Mouse (Mus musculus) hindbrain, postnatal 0 days (tissue): ENCODE data around the gene Defa21. TPM values are rescaled to one million over a fixed set of nuclear protein-coding genes. Genes with fewer than 3 reads are reported as not detected.
"Not testable (repeated sequence)": the region's sequence is repeated elsewhere in the genome, so short reads cannot be mapped to it uniquely, and the experiment has no call there.

ENCODE experiments used
- ATAC-seq: fragments of 200-750 bp; cut with Nextera tagmentation; 2 replicates; pipeline ENCODE4 v1.8.0; 2017; ENCODE audit warnings: mild to moderate bottlenecking, moderate TSS enrichment, moderate library complexity
- DNase-seq: peaks from one replicate; pipeline ENCODE4 v3.0.0-alpha.2; 2015; ENCODE audit warnings: low spot score
- H3K27ac ChIP-seq: fragments of 300-500 bp; sonication (generic); 2 replicates; pipeline ENCODE4 v1.5.1; 2014; ENCODE audit warnings: mild to moderate bottlenecking
- H3K27me3 ChIP-seq: fragments of 300-500 bp; sonication (generic); 2 replicates; pipeline ENCODE4 v1.6.1; 2014; ENCODE audit warnings: low read length, mixed read lengths; ENCODE audit not compliant: insufficient read depth
- H3K36me3 ChIP-seq: fragments of 300-500 bp; sonication (generic); 2 replicates; pipeline ENCODE4 v1.6.1; 2014; ENCODE audit warnings: low read length, mixed read lengths; ENCODE audit not compliant: insufficient read depth
- H3K4me1 ChIP-seq: fragments of 300-500 bp; sonication (generic); 2 replicates; pipeline ENCODE4 v1.6.1; 2014; ENCODE audit warnings: antibody characterized with exemption, low read length, mixed read lengths; ENCODE audit not compliant: insufficient read depth
- H3K4me2 ChIP-seq: fragments of 300-500 bp; sonication (generic); 2 replicates; pipeline ENCODE4 v1.6.1; 2014; ENCODE audit warnings: low read depth, mild to moderate bottlenecking, low read length, moderate library complexity, mixed read lengths
- H3K4me3 ChIP-seq: fragments of 300-500 bp; sonication (generic); 2 replicates; pipeline ENCODE4 v1.5.1; 2014; ENCODE audit warnings: low read length
- H3K9ac ChIP-seq: fragments of 300-500 bp; sonication (generic); replicated peaks from 2 replicates; pipeline ENCODE4 v1.6.1; 2014; ENCODE audit warnings: mild to moderate bottlenecking, low read length, moderate library complexity, mixed read lengths
- H3K9me3 ChIP-seq: fragments of 300-500 bp; sonication (generic); 2 replicates; pipeline ENCODE4 v1.6.1; 2016; ENCODE audit warnings: low read length, mixed read lengths
- WGBS: fragments of 180-500 bp; shearing (Covaris S2); extraction: QIAGEN DNeasy Blood & Tissue Kit; methylation state at CpG from one replicate; pipeline ENCODE4 v1.1.7; 2014; 5-methylcytosine and 5-hydroxymethylcytosine counted together
- polyA plus RNA-seq: library from polyadenylated mRNA; unstranded; fragments of >200 nt; fragmentation: Nextera tagmentation; extraction: Ambion mirVana; gene quantifications from 2 replicates; pipeline ENCODE4 v1.2.1, GENCODE M21; 2015
- total RNA-seq: library from RNA; depleted of rRNA; stranded (reverse); fragments of >200 nt; gene quantifications from 2 replicates; pipeline ENCODE4 v1.2.3, GENCODE M21; 2014; rRNA removed

Defa21 gene
- total and polyA plus RNA-seq, 2 experiments from 2014 or later, result not detected

- WGBS, result 69% methylated on average over 1 of the region's 1 CpGs
- not testable (repeated sequence) for H3K36me3 ChIP-seq, H3K27ac ChIP-seq
Measured at GRCm38 (mm10) chr8:21064738-21065137, 39.4 kb downstream of the Defa21 start, which contains the start of gene Defa35. TSS of gene Defa35 (plus strand) at chr8:21065038.

More at GRCm38 (mm10) chr8:21064738-21065137, 39.4 kb downstream of the Defa21 start, which contains the start of gene Defa35:
- H3K4me3 ChIP-seq, ATAC-seq, H3K4me1 ChIP-seq, H3K9ac ChIP-seq, H3K9me3 ChIP-seq, H3K4me2 ChIP-seq, H3K27me3 ChIP-seq, DNase-seq: not testable (repeated sequence)

Other genes starting within 250 kb of the Defa21 start
- not detected in 2 replicates for gene Defb33, start 132.9 kb upstream of the Defa21 start, total RNA-seq
- gene Defb33, start 132.9 kb upstream of the Defa21 start, polyA plus RNA-seq, result not detected in 2 replicates
- not detected in 2 replicates for gene Gm15056, start 122.9 kb upstream of the Defa21 start, total RNA-seq
- not detected in 2 replicates for gene Gm15056, start 122.9 kb upstream of the Defa21 start, polyA plus RNA-seq
- gene Gm6040, start 103.5 kb upstream of the Defa21 start, total RNA-seq, result not detected in 2 replicates
- not detected in 2 replicates for gene Gm6040, start 103.5 kb upstream of the Defa21 start, polyA plus RNA-seq
- gene AY761185, start 80.8 kb upstream of the Defa21 start, total RNA-seq, result not detected in 2 replicates
- not detected in 2 replicates for gene AY761185, start 80.8 kb upstream of the Defa21 start, polyA plus RNA-seq
- gene Defa23, start 29.5 kb downstream of the Defa21 start, total RNA-seq, result not detected in 2 replicates
- not detected in 2 replicates for gene Defa23, start 29.5 kb downstream of the Defa21 start, polyA plus RNA-seq
- gene Defa35, start 39.5 kb downstream of the Defa21 start, total RNA-seq, result not detected in 2 replicates
- not detected in 2 replicates for gene Defa35, start 39.5 kb downstream of the Defa21 start, polyA plus RNA-seq
- gene Defa25, start 58.9 kb downstream of the Defa21 start, total RNA-seq, result not detected in 2 replicates
- gene Defa25, start 58.9 kb downstream of the Defa21 start, polyA plus RNA-seq, result not detected in 2 replicates
- not detected in 2 replicates for gene Gm14851, start 70.5 kb downstream of the Defa21 start, total RNA-seq
- gene Gm14851, start 70.5 kb downstream of the Defa21 start, polyA plus RNA-seq, result not detected in 2 replicates
- gene Defa30, start 109.1 kb downstream of the Defa21 start, total RNA-seq, result not detected in 2 replicates
- gene Defa30, start 109.1 kb downstream of the Defa21 start, polyA plus RNA-seq, result not detected in 2 replicates
- not detected in 2 replicates for gene Defa22, start 136.7 kb downstream of the Defa21 start, total RNA-seq
- not detected in 2 replicates for gene Defa22, start 136.7 kb downstream of the Defa21 start, polyA plus RNA-seq
- not detected in 2 replicates for gene Defa31, start 166.1 kb downstream of the Defa21 start, total RNA-seq
- gene Defa31, start 166.1 kb downstream of the Defa21 start, polyA plus RNA-seq, result not detected in 2 replicates
- not detected in 2 replicates for gene Gm15293, start 176.0 kb downstream of the Defa21 start, total RNA-seq
- not detected in 2 replicates for gene Gm15293, start 176.0 kb downstream of the Defa21 start, polyA plus RNA-seq
- not detected in 2 replicates for gene Gm15292, start 224.2 kb downstream of the Defa21 start, total RNA-seq
- gene Gm15292, start 224.2 kb downstream of the Defa21 start, polyA plus RNA-seq, result not detected in 2 replicates